Mouse (Mus musculus) thymus, adult 2 months (tissue): Measurements from ENCODE around the gene Ndufs6.

ENCODE experiments used
- CTCF ChIP-seq: fragments of 200-500 bp; IDR thresholded peaks from 2 replicates; pipeline ENCODE4 v1.5.1; 2012; ENCODE audit warnings: mild to moderate bottlenecking, control low read depth, low read length, moderate library complexity, borderline replicate concordance; ENCODE audit not compliant: control insufficient read depth, poor library complexity, insufficient read depth; ENCODE audit errors: extremely low read depth
- POLR2A ChIP-seq: fragments of 200-500 bp; IDR thresholded peaks from 2 replicates; pipeline ENCODE4 v1.6.1; 2012; ENCODE audit warnings: mild to moderate bottlenecking, low read length, control low read depth, moderate library complexity; ENCODE audit not compliant: control insufficient read depth, poor library complexity, insufficient read depth; ENCODE audit errors: extremely low read depth

DNA sequence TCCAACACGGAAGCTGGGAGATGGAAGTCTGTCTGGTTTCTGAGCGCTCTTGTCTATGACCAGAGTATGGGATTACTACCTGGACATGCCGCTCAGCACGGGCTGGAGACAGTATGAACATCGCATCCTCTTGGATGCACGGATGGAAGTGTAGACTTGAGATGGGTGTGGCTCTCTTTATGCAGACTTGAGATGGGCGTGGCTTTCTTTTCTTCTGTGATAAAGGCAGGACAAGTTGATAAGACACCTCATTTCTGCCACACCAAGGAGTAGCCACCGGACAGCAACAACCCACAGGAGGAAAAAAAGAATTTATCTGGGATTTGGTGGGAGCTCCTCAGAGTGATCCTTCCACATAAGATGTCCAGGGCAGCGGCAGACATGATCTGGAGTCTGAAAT lies 22.4 kb upstream of the Ndufs6 start:
- no peak for TF ChIP-seq CTCF
- no peak for TF ChIP-seq POLR2A
